Mouse (Mus musculus): ENCODE results near the gene Tmem159. TPM values are rescaled to one million over a fixed set of nuclear protein-coding genes. Genes with fewer than 3 reads are reported as not detected.

Tmem159 gene
- polyA plus RNA-seq, 1 experiment from 2014 or later = 9.3 TPM

DNA sequence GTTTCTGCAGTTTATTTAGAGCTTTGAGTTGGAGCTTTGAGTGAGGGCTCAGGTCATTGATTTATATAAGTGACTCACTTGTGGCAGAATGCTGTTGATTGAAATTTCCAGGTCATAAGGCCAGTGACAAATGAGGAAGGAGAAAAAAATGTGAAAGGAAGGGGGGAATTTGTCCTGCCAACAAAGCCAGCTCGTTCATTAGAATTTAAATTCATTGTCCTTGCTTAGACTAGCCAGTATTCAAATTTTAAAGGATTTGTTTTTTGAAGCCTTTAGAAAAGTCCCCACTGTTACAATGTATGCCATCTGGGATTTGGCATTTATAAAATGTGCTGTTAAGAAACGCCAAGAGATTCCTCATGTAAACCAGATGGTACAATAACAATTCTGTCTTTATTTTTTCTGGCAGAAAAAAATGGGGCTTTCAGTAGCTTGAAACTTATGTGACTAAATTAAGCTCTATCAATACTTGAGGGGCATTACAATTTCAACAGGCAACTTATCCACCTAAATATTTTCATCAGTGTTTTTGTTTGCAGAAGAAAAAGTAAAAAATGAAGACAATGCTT is 54.8 kb downstream of the Tmem159 start:
- 10% methylated on average over 2 of the region's 2 CpGs for WGBS
- Histone ChIP-seq H3K9ac (replicated peaks; ENCODE audit: low read depth, low read length) (no peak overlapping the region), H3K4me1 (ENCODE audit: control insufficient read depth, insufficient read depth, low read length) (peaks cover 4% of the 10 kb centered on the region; the same call in 1 of the 2 replicates), H3K36me3 (ENCODE audit: control insufficient read depth, insufficient read depth, low read length) (no peaks in the 10 kb centered on the region), H3K27ac (ENCODE audit: low read depth, low read length) (no peak overlapping the region), H3K27me3 (ENCODE audit: control insufficient read depth, insufficient read depth, low read length) (no peaks in the 10 kb centered on the region), H3K9me3 (ENCODE audit: control insufficient read depth, low read length) (no peaks in the 10 kb centered on the region), H3K4me3 (ENCODE audit: low read depth, low read length) (no peak overlapping the region), H3K4me2 (ENCODE audit: low read depth, low read length) (no peak overlapping the region)
- no peak for ATAC-seq (ENCODE audit: low read depth)

- no peaks in the 10 kb centered on the region for H3K27me3 ChIP-seq (ENCODE audit: control insufficient read depth, insufficient read depth, low read length)
- no peaks in the 10 kb centered on the region for H3K9me3 ChIP-seq (ENCODE audit: control insufficient read depth, low read length)
- no peaks in the 10 kb centered on the region for H3K36me3 ChIP-seq (ENCODE audit: control insufficient read depth, insufficient read depth, low read length)
- H3K4me2 ChIP-seq (ENCODE audit: low read depth, low read length) = no peak overlapping the region
- no peak overlapping the region for H3K4me3 ChIP-seq (ENCODE audit: low read depth, low read length)
- H3K27ac ChIP-seq (ENCODE audit: low read depth, low read length) = no peak overlapping the region
- H3K9ac ChIP-seq (replicated peaks; ENCODE audit: low read depth, low read length) = no peak overlapping the region
- no peak for ATAC-seq (ENCODE audit: low read depth)
- H3K4me1 ChIP-seq (ENCODE audit: control insufficient read depth, insufficient read depth, low read length) = peaks cover 4% of the 10 kb centered on the region; the same call in 1 of the 2 replicates
- WGBS = 17% methylated on average over 5 of the region's 5 CpGs
Observed at GRCm38 (mm10) chr7:120157575-120158061, 55.5 kb downstream of the Tmem159 start.

DNA sequence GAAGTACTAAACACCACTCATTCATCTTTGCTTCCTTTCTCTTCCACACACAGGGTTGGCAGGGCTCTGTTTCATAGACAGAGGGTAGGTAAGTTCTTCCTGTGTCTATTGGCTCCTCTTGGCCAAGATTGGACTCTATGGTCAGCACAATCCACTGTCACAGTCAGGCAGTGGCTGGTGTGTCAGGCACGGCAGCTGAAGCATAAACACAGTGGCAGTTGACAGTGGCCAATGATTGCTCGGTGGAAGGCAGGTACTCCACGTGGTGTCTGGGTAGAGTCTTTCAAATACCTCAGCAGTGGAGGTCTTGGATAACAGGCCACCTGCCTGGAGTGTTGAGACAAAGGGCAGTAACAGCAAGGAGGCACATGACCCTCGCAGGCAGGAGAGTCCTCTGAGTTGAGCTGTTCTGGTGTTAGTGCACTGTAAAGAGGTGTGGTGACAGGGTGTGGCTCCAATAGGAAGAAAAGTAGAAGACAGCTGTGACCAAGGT is 56.0 kb downstream of the Tmem159 start:
- WGBS = 37% methylated on average over 4 of the region's 4 CpGs
- Histone ChIP-seq H3K9ac (replicated peaks; ENCODE audit: low read depth, low read length) (no peak overlapping the region), H3K9me3 (ENCODE audit: control insufficient read depth, low read length) (no peaks in the 10 kb centered on the region), H3K4me3 (ENCODE audit: low read depth, low read length) (no peak overlapping the region), H3K4me1 (ENCODE audit: control insufficient read depth, insufficient read depth, low read length) (peaks cover 4% of the 10 kb centered on the region; the same call in 1 of the 2 replicates), H3K4me2 (ENCODE audit: low read depth, low read length) (no peak overlapping the region), H3K27me3 (ENCODE audit: control insufficient read depth, insufficient read depth, low read length) (no peaks in the 10 kb centered on the region), H3K36me3 (ENCODE audit: control insufficient read depth, insufficient read depth, low read length) (no peaks in the 10 kb centered on the region), H3K27ac (ENCODE audit: low read depth, low read length) (no peak overlapping the region)
- no peak for ATAC-seq (ENCODE audit: low read depth)

GRCm38 (mm10) chr7:120163581-120164251 is 61.6 kb downstream of the Tmem159 start:
- no peak overlapping the region for H3K4me3 ChIP-seq (ENCODE audit: low read depth, low read length)
- no peaks in the 10 kb centered on the region for H3K9me3 ChIP-seq (ENCODE audit: control insufficient read depth, low read length)
- WGBS = 87% methylated on average over 11 of the region's 11 CpGs
- no peaks in the 10 kb centered on the region for H3K27me3 ChIP-seq (ENCODE audit: control insufficient read depth, insufficient read depth, low read length)
- H3K4me2 ChIP-seq (ENCODE audit: low read depth, low read length) = no peak overlapping the region
- H3K36me3 ChIP-seq (ENCODE audit: control insufficient read depth, insufficient read depth, low read length) = no peaks in the 10 kb centered on the region
- H3K4me1 ChIP-seq (ENCODE audit: control insufficient read depth, insufficient read depth, low read length) = no peaks in the 10 kb centered on the region
- no peak for ATAC-seq (ENCODE audit: low read depth)
- H3K27ac ChIP-seq (ENCODE audit: low read depth, low read length) = no peak overlapping the region
- H3K9ac ChIP-seq (replicated peaks; ENCODE audit: low read depth, low read length) = no peak overlapping the region

Other genes with a start within 250 kb of the Tmem159 start
- 20.2 and 23.2 TPM in 2 replicates for gene Lyrm1, start 206.5 kb upstream of the Tmem159 start, polyA plus RNA-seq (2014; fragmentation: Nextera tagmentation; extraction: Ambion mirVana)
- 10.0 and 15.3 TPM in 2 replicates for gene Dcun1d3, start 206.1 kb upstream of the Tmem159 start, polyA plus RNA-seq (2014; fragmentation: Nextera tagmentation; extraction: Ambion mirVana)
- gene Dnah3, start 7.1 kb upstream of the Tmem159 start, polyA plus RNA-seq (2014; fragmentation: Nextera tagmentation; extraction: Ambion mirVana) = not detected in 2 replicates
- gene Zp2, start 42.9 kb downstream of the Tmem159 start, polyA plus RNA-seq (2014; fragmentation: Nextera tagmentation; extraction: Ambion mirVana) = not detected in 2 replicates
- gene Anks4b, start 71.5 kb downstream of the Tmem159 start, polyA plus RNA-seq (2014; fragmentation: Nextera tagmentation; extraction: Ambion mirVana) = not detected in 2 replicates
- 7.9 and 8.9 TPM in 2 replicates for gene Crym, start 99.8 kb downstream of the Tmem159 start, polyA plus RNA-seq (2014; fragmentation: Nextera tagmentation; extraction: Ambion mirVana)
- gene Abca14, start 101.6 kb downstream of the Tmem159 start, polyA plus RNA-seq (2014; fragmentation: Nextera tagmentation; extraction: Ambion mirVana) = not detected in 2 replicates
- gene Abca15, start 226.3 kb downstream of the Tmem159 start, polyA plus RNA-seq (2014; fragmentation: Nextera tagmentation; extraction: Ambion mirVana) = not detected in 2 replicates